Mouse (Mus musculus): ENCODE results near the gene Slc35e2. TPM values are rescaled to one million over a fixed set of nuclear protein-coding genes. Genes with fewer than 3 reads are reported as not detected.

The Slc35e2 gene
- polyA plus RNA-seq, 1 experiment from 2014 or later: 16.4 TPM

Other genes with a start within 250 kb of the Slc35e2 start
- gene Prkcz, start 240.1 kb upstream of the Slc35e2 start, polyA plus RNA-seq (2014; fragmentation: Nextera tagmentation; extraction: Ambion mirVana): 6.3 and 9.3 TPM in 2 replicates
- gene Gabrd, start 203.3 kb upstream of the Slc35e2 start, polyA plus RNA-seq (2014; fragmentation: Nextera tagmentation; extraction: Ambion mirVana): 0.08 TPM in 1 of 2 replicates, not detected in the other
- gene Cfap74, start 192.2 kb upstream of the Slc35e2 start, polyA plus RNA-seq (2014; fragmentation: Nextera tagmentation; extraction: Ambion mirVana): 5.1 and 6.1 TPM in 2 replicates
- gene Tmem52, start 132.3 kb upstream of the Slc35e2 start, polyA plus RNA-seq (2014; fragmentation: Nextera tagmentation; extraction: Ambion mirVana): not detected in 2 replicates
- gene Gnb1, start 110.1 kb upstream of the Slc35e2 start, polyA plus RNA-seq (2014; fragmentation: Nextera tagmentation; extraction: Ambion mirVana): 625 and 626 TPM in 2 replicates
- gene Nadk, start 39.0 kb upstream of the Slc35e2 start, polyA plus RNA-seq (2014; fragmentation: Nextera tagmentation; extraction: Ambion mirVana): 99.1 and 105 TPM in 2 replicates
- gene Cdk11b, start 23.4 kb downstream of the Slc35e2 start, polyA plus RNA-seq (2014; fragmentation: Nextera tagmentation; extraction: Ambion mirVana): 69.4 and 79.9 TPM in 2 replicates
- not detected in 2 replicates for gene Gm10563, start 44.0 kb downstream of the Slc35e2 start, polyA plus RNA-seq (2014; fragmentation: Nextera tagmentation; extraction: Ambion mirVana)
- gene Mmp23, start 52.0 kb downstream of the Slc35e2 start, polyA plus RNA-seq (2014; fragmentation: Nextera tagmentation; extraction: Ambion mirVana): 11.3 and 12.2 TPM in 2 replicates
- gene Mib2, start 67.8 kb downstream of the Slc35e2 start, polyA plus RNA-seq (2014; fragmentation: Nextera tagmentation; extraction: Ambion mirVana): 16.0 and 16.6 TPM in 2 replicates
- 2.0 and 2.1 TPM in 2 replicates for gene Fndc10, start 92.9 kb downstream of the Slc35e2 start, polyA plus RNA-seq (2014; fragmentation: Nextera tagmentation; extraction: Ambion mirVana)
- gene Ssu72, start 103.4 kb downstream of the Slc35e2 start, polyA plus RNA-seq (2014; fragmentation: Nextera tagmentation; extraction: Ambion mirVana): 145 and 147 TPM in 2 replicates
- 0.55 and 0.79 TPM in 2 replicates for gene Tmem240, start 133.4 kb downstream of the Slc35e2 start, polyA plus RNA-seq (2014; fragmentation: Nextera tagmentation; extraction: Ambion mirVana)
- 103 and 104 TPM in 2 replicates for gene Atad3a, start 159.7 kb downstream of the Slc35e2 start, polyA plus RNA-seq (2014; fragmentation: Nextera tagmentation; extraction: Ambion mirVana)
- 5.3 and 6.0 TPM in 2 replicates for gene Vwa1, start 173.3 kb downstream of the Slc35e2 start, polyA plus RNA-seq (2014; fragmentation: Nextera tagmentation; extraction: Ambion mirVana)
- gene Tmem88b, start 184.5 kb downstream of the Slc35e2 start, polyA plus RNA-seq (2014; fragmentation: Nextera tagmentation; extraction: Ambion mirVana): 0.19 and 0.34 TPM in 2 replicates
- gene Ankrd65, start 189.0 kb downstream of the Slc35e2 start, polyA plus RNA-seq (2014; fragmentation: Nextera tagmentation; extraction: Ambion mirVana): not detected in 2 replicates
- gene Mrpl20, start 201.5 kb downstream of the Slc35e2 start, polyA plus RNA-seq (2014; fragmentation: Nextera tagmentation; extraction: Ambion mirVana): 238 and 245 TPM in 2 replicates
- 181 and 203 TPM in 2 replicates for gene Ccnl2, start 211.1 kb downstream of the Slc35e2 start, polyA plus RNA-seq (2014; fragmentation: Nextera tagmentation; extraction: Ambion mirVana)
- gene Aurkaip1, start 229.9 kb downstream of the Slc35e2 start, polyA plus RNA-seq (2014; fragmentation: Nextera tagmentation; extraction: Ambion mirVana): 132 and 138 TPM in 2 replicates
- gene Mxra8, start 238.3 kb downstream of the Slc35e2 start, polyA plus RNA-seq (2014; fragmentation: Nextera tagmentation; extraction: Ambion mirVana): 41.8 and 49.3 TPM in 2 replicates
- gene Dvl1, start 246.0 kb downstream of the Slc35e2 start, polyA plus RNA-seq (2014; fragmentation: Nextera tagmentation; extraction: Ambion mirVana): 8.1 and 9.1 TPM in 2 replicates